Comparison of ENCODE assay signal across 8 mouse cellular contexts in the genomic region with DNA sequence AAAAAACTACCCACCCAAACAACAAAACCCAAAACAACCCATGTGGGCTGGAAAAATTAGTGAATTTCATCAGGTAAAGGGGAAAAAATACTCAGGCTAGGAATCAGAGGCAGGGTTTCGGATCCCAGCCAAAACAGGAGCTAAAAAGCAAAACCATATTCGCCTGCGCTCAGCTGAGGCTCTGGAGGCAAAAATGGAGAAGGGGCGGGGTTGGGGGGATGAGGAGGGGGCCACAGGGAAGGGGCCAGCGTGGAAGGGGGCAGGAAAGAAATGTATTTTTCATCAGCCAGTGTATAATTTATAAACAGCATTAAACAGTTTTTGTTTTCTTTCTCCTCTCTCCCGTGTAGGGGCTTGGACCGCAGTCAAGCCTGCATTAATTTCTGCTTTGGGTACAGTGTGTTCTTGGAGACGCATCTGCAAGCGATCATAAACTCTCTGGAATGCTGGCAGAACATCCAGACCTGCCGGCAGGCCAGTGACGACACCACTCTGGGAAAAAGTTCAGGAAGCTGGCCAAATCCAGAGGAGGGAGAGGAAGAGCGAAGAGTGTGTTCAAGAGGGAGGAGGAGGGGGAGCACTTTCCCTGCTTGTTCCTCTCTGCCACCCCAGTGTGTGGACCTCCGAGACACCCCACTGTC.
DNase-seq lines count a peak whose midpoint lies in the region; ATAC-seq lines count a peak whose summit lies in the region.

No protein-coding gene starts in this region.

- H3K9me3 ChIP-seq in midbrain, embryonic 10.5 days (replicated peaks), result no peaks in the 10 kb centered on the region
- no peaks in the 10 kb centered on the region for H3K9me3 ChIP-seq in midbrain, embryonic 11.5 days (ENCODE audit: control insufficient read depth, low read length)
- no peaks in the 10 kb centered on the region for H3K9me3 ChIP-seq in forebrain, embryonic 12.5 days
- no peaks in the 10 kb centered on the region for H3K9me3 ChIP-seq in heart, embryonic 12.5 days (replicated peaks)
- H3K9me3 ChIP-seq in kidney, embryonic 15.5 days (replicated peaks), result no peaks in the 10 kb centered on the region
- H3K9me3 ChIP-seq in limb, embryonic 11.5 days (ENCODE audit: control insufficient read depth, low read length), result no peaks in the 10 kb centered on the region
- no peaks in the 10 kb centered on the region for H3K9me3 ChIP-seq in neural tube, embryonic 12.5 days

- DNase-seq in midbrain, embryonic 10.5 days (ENCODE audit: low spot score), result no peak
- no peak for DNase-seq in midbrain, embryonic 11.5 days (ENCODE audit: low spot score, missing footprints)
- peak; percentile 63 for DNase-seq in limb, embryonic 11.5 days (ENCODE audit: low spot score)
- DNase-seq in urinary bladder, postnatal 14 days (ENCODE audit: low spot score), result peak; percentile 90

- ATAC-seq in midbrain, embryonic 11.5 days (ENCODE audit: low FRiP score), result no peak
- ATAC-seq in forebrain, embryonic 12.5 days (ENCODE audit: low FRiP score), result no peak
- ATAC-seq in heart, embryonic 12.5 days (ENCODE audit: insufficient number of reproducible peaks, low FRiP score), result peak; percentile 26; the same call in 1 of the 2 replicates
- ATAC-seq in kidney, embryonic 15.5 days (replicated peaks; ENCODE audit: low FRiP score), result peak; percentile 55
- ATAC-seq in limb, embryonic 11.5 days (ENCODE audit: insufficient number of reproducible peaks, low FRiP score, low TSS enrichment, low read depth), result peak; percentile 31; the same call in 1 of the 2 replicates
- ATAC-seq in neural tube, embryonic 12.5 days (ENCODE audit: low FRiP score, low read depth), result no peak

- H3K4me2 ChIP-seq in midbrain, embryonic 11.5 days, result no peak overlapping the region
- H3K4me2 ChIP-seq in forebrain, embryonic 12.5 days, result no peak overlapping the region
- H3K4me2 ChIP-seq in heart, embryonic 12.5 days, result peak overlapping the region; percentile 51
- H3K4me2 ChIP-seq in kidney, embryonic 15.5 days, result peak overlapping the region; percentile 44
- peak overlapping the region; percentile 8; the same call in 1 of the 2 replicates for H3K4me2 ChIP-seq in limb, embryonic 11.5 days (ENCODE audit: low read depth, severe bottlenecking)
- H3K4me2 ChIP-seq in neural tube, embryonic 12.5 days (replicated peaks), result peak overlapping the region; percentile 2; the same call in 1 of the 2 replicates

- H3K27me3 ChIP-seq in midbrain, embryonic 10.5 days (ENCODE audit: low read depth, poor library complexity, severe bottlenecking), result no peaks in the 10 kb centered on the region
- no peaks in the 10 kb centered on the region for H3K27me3 ChIP-seq in midbrain, embryonic 11.5 days (ENCODE audit: control insufficient read depth, insufficient read depth, low read length)
- H3K27me3 ChIP-seq in forebrain, embryonic 12.5 days, result peaks cover 11% of the 10 kb centered on the region; the same call in 1 of the 2 replicates
- H3K27me3 ChIP-seq in heart, embryonic 12.5 days (replicated peaks), result 0 out of 2 replicates have a peak, but pooled peaks cover under 1% of the 10 kb centered on the region
- H3K27me3 ChIP-seq in kidney, embryonic 15.5 days, result peaks cover 51% of the 10 kb centered on the region
- H3K27me3 ChIP-seq in limb, embryonic 11.5 days (ENCODE audit: control insufficient read depth, insufficient read depth, low read length), result no peaks in the 10 kb centered on the region
- H3K27me3 ChIP-seq in neural tube, embryonic 12.5 days (replicated peaks), result no peaks in the 10 kb centered on the region

- H3K27ac ChIP-seq in midbrain, embryonic 10.5 days (replicated peaks), result peak overlapping the region; percentile 47
- H3K27ac ChIP-seq in midbrain, embryonic 11.5 days (ENCODE audit: low read depth, low read length), result no peak overlapping the region
- 0 out of 2 replicates have a peak overlapping the region, but pooled peaks have one; percentile 65 for H3K27ac ChIP-seq in forebrain, embryonic 12.5 days
- H3K27ac ChIP-seq in heart, embryonic 12.5 days (ENCODE audit: poor library complexity, severe bottlenecking), result no peak overlapping the region
- H3K27ac ChIP-seq in kidney, embryonic 15.5 days, result peak overlapping the region; percentile 64; the same call in 1 of the 2 replicates
- H3K27ac ChIP-seq in limb, embryonic 11.5 days (replicated peaks; ENCODE audit: low read depth, low read length), result no peak overlapping the region
- 0 out of 2 replicates have a peak overlapping the region, but pooled peaks have one; percentile 13 for H3K27ac ChIP-seq in neural tube, embryonic 12.5 days

- no peak overlapping the region for H3K4me3 ChIP-seq in midbrain, embryonic 10.5 days
- H3K4me3 ChIP-seq in midbrain, embryonic 11.5 days (ENCODE audit: low read depth, low read length), result no peak overlapping the region
- H3K4me3 ChIP-seq in forebrain, embryonic 12.5 days (replicated peaks), result no peak overlapping the region
- no peak overlapping the region for H3K4me3 ChIP-seq in heart, embryonic 12.5 days
- H3K4me3 ChIP-seq in kidney, embryonic 15.5 days (replicated peaks), result no peak overlapping the region; the same call in 1 of the 2 replicates
- no peak overlapping the region for H3K4me3 ChIP-seq in limb, embryonic 11.5 days (ENCODE audit: low read depth, low read length)
- no peak overlapping the region for H3K4me3 ChIP-seq in neural tube, embryonic 12.5 days

- peaks cover 90% of the 10 kb centered on the region for H3K4me1 ChIP-seq in midbrain, embryonic 10.5 days
- H3K4me1 ChIP-seq in midbrain, embryonic 11.5 days (ENCODE audit: control insufficient read depth, insufficient read depth, low read length), result peaks cover 35% of the 10 kb centered on the region
- peaks cover 87% of the 10 kb centered on the region for H3K4me1 ChIP-seq in forebrain, embryonic 12.5 days
- H3K4me1 ChIP-seq in heart, embryonic 12.5 days (replicated peaks), result peaks cover 48% of the 10 kb centered on the region
- H3K4me1 ChIP-seq in kidney, embryonic 15.5 days, result peaks cover 73% of the 10 kb centered on the region
- H3K4me1 ChIP-seq in limb, embryonic 11.5 days (ENCODE audit: control insufficient read depth, insufficient read depth, low read length), result peaks cover 41% of the 10 kb centered on the region
- H3K4me1 ChIP-seq in neural tube, embryonic 12.5 days, result peaks cover 72% of the 10 kb centered on the region

- H3K9ac ChIP-seq in midbrain, embryonic 11.5 days (ENCODE audit: low read length), result no peak overlapping the region
- no peak overlapping the region for H3K9ac ChIP-seq in forebrain, embryonic 12.5 days
- no peak overlapping the region for H3K9ac ChIP-seq in heart, embryonic 12.5 days
- no peak overlapping the region for H3K9ac ChIP-seq in kidney, embryonic 15.5 days
- H3K9ac ChIP-seq in limb, embryonic 11.5 days (ENCODE audit: low read length), result no peak overlapping the region
- no peak overlapping the region for H3K9ac ChIP-seq in neural tube, embryonic 12.5 days

- 70% methylated on average over 13 of the region's 13 CpGs for WGBS in midbrain, embryonic 10.5 days
- 60% methylated on average over 13 of the region's 13 CpGs for WGBS in midbrain, embryonic 11.5 days
- 46% methylated on average over 13 of the region's 13 CpGs for WGBS in forebrain, embryonic 12.5 days
- 35% methylated on average over 13 of the region's 13 CpGs for WGBS in heart, embryonic 12.5 days
- WGBS in kidney, embryonic 15.5 days, result 26% methylated on average over 13 of the region's 13 CpGs
- WGBS in limb, embryonic 11.5 days, result 36% methylated on average over 13 of the region's 13 CpGs
- WGBS in neural tube, embryonic 12.5 days, result 39% methylated on average over 13 of the region's 13 CpGs

- peaks cover 15% of the 10 kb centered on the region for H3K36me3 ChIP-seq in midbrain, embryonic 10.5 days
- no peaks in the 10 kb centered on the region for H3K36me3 ChIP-seq in midbrain, embryonic 11.5 days (ENCODE audit: control insufficient read depth, insufficient read depth, low read length)
- H3K36me3 ChIP-seq in forebrain, embryonic 12.5 days (replicated peaks), result no peaks in the 10 kb centered on the region
- H3K36me3 ChIP-seq in heart, embryonic 12.5 days, result no peaks in the 10 kb centered on the region
- H3K36me3 ChIP-seq in kidney, embryonic 15.5 days, result no peaks in the 10 kb centered on the region
- no peaks in the 10 kb centered on the region for H3K36me3 ChIP-seq in limb, embryonic 11.5 days (ENCODE audit: control insufficient read depth, insufficient read depth, low read length)
- H3K36me3 ChIP-seq in neural tube, embryonic 12.5 days, result no peaks in the 10 kb centered on the region

Comparison
In these comparisons a context has a peak if more than half of its experiments do, and no peak if none do; other contexts are left out.
1. H3K27ac ChIP-seq: peak in midbrain, embryonic 10.5 days (single experiment), forebrain, embryonic 12.5 days (single experiment), kidney, embryonic 15.5 days (single experiment) and neural tube, embryonic 12.5 days (single experiment); none in midbrain, embryonic 11.5 days (single experiment), heart, embryonic 12.5 days (single experiment) and limb, embryonic 11.5 days (single experiment).
2. DNase-seq: peak in limb, embryonic 11.5 days (single experiment) and urinary bladder, postnatal 14 days (single experiment); none in midbrain, embryonic 10.5 days (single experiment) and midbrain, embryonic 11.5 days (single experiment).
3. ATAC-seq: peak in heart, embryonic 12.5 days (single experiment), kidney, embryonic 15.5 days (single experiment) and limb, embryonic 11.5 days (single experiment); none in midbrain, embryonic 11.5 days (single experiment), forebrain, embryonic 12.5 days (single experiment) and neural tube, embryonic 12.5 days (single experiment).
4. H3K4me2 ChIP-seq: peak in heart, embryonic 12.5 days (single experiment), kidney, embryonic 15.5 days (single experiment), limb, embryonic 11.5 days (single experiment) and neural tube, embryonic 12.5 days (single experiment); none in midbrain, embryonic 11.5 days (single experiment) and forebrain, embryonic 12.5 days (single experiment).